Mouse (Mus musculus) layer of hippocampus, postnatal 14 days (tissue): ENCODE results near the gene Sult2a1. TPM values are rescaled to one million over a fixed set of nuclear protein-coding genes. Genes with fewer than 3 reads are reported as not detected.
"Not testable (repeated sequence)": the region's sequence is repeated elsewhere in the genome, so short reads cannot be mapped to it uniquely, and the experiment has no call there.

Experiments
- DNase-seq, 2 experiments: peaks; one replicate each; pipeline ENCODE4 v3.0.0; 2021 to 2022; ENCODE audit warnings: low spot score in 2 of 2, mixed read lengths in 1 of 2
- long read RNA-seq, 2 experiments: library from polyadenylated mRNA; stranded (forward); transcript quantifications; one replicate each; pipeline ENCODE4 v2.0.0; 2021
- total RNA-seq, 2 experiments: library from RNA; stranded (reverse); gene quantifications; 2 replicates each; pipeline ENCODE4 v1.2.3; 2021

Sult2a1 gene
- total RNA-seq: not detected
- long read RNA-seq, experiment 1: 0 reads
- long read RNA-seq, experiment 2: 0 reads

- DNase-seq: not testable (repeated sequence)
Measured at GRCm38 (mm10) chr7:13837309-13837708, at the start of gene Sult2a1. Sult2a1 (minus strand) TSS chr7:13837409.

- no peak for DNase-seq
Measured at GRCm38 (mm10) chr7:13813913-13814312, 23.3 kb downstream of the Sult2a1 start.

Other genes starting within 250 kb of the Sult2a1 start
- gene Sult2a5, start 213.4 kb downstream of the Sult2a1 start, total RNA-seq: not detected
- not detected for gene Sult2a2, start 103.9 kb downstream of the Sult2a1 start, total RNA-seq
- not detected for gene Sult2a4, start 152.2 kb upstream of the Sult2a1 start, total RNA-seq